Mouse (Mus musculus): ENCODE data around the gene Nrp1. TPM values are rescaled to one million over a fixed set of nuclear protein-coding genes. Genes with fewer than 3 reads are reported as not detected.

Gene Nrp1
- total RNA-seq, 1 experiment, result 21.3 TPM

DNA sequence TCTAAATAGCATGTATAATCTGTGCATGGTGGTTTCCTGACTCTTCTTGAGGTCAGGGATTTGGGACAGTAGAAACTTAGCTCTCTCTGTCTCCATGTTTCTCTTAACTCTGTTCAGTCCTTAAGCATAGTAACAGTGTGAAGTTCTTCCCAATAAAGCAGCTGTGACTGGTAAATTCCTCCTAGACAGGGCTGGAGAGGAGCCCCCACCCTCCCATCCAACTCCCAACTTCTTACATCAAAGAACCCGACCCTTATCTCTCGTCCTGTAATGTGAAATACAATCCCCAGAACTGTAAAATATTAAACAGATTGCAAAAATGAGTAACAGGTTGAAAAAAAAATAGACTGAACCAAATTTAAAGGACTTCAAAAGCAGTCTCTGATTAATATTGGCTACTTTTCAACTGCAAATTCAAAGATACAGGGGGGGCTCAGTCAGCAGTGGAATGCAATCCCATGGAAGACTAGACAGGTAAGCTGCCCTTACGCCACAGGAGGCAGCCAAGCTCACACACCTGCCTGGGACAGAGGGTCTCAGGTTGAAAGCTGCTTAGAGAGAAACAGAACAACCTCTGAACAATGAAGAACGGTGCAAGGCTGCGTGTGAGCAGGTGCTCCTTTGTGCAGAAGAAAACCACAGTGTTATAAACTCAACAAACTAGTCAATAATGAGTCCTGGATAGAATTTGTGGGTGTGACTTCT, 121.1 kb downstream of the Nrp1 start:
- DNase-seq (ENCODE audit: low read depth, low spot score), result no peak
- Histone ChIP-seq H3K36me3 (ENCODE audit: control insufficient read depth, insufficient read depth, low read length, poor library complexity, severe bottlenecking) (no peaks in the 10 kb centered on the region), H3K9me3 (ENCODE audit: control insufficient read depth, insufficient read depth, low read depth, low read length) (no peaks in the 10 kb centered on the region), H3K27ac (ENCODE audit: insufficient read depth, low read depth, low read length, poor library complexity, severe bottlenecking) (no peak overlapping the region), H3K9ac (ENCODE audit: insufficient read depth, low read depth, low read length, poor library complexity, severe bottlenecking) (no peak overlapping the region), H3K4me3 (ENCODE audit: insufficient read depth in 1 of 2, low read depth in 1 of 2, low read length in 2 of 2, poor library complexity in 1 of 2, severe bottlenecking in 1 of 2) (no peak overlapping the region), H3K4me1 (ENCODE audit: control insufficient read depth in 2 of 2, insufficient read depth in 2 of 2, low read length in 2 of 2, poor library complexity in 1 of 2) (no peaks in the 10 kb centered on the region)
- no peak for TF ChIP-seq CHD2 (IDR thresholded peaks at IDR 0.05; ENCODE audit: low read depth, low read length)
- no peak for TF ChIP-seq HCFC1 (IDR thresholded peaks at IDR 0.05; ENCODE audit: borderline replicate concordance, insufficient read depth, low read length)
- no peak for TF ChIP-seq ZNF384 (IDR thresholded peaks at IDR 0.05; ENCODE audit: low read depth, low read length)
- TF ChIP-seq MAFK (IDR thresholded peaks at IDR 0.05; ENCODE audit: insufficient read depth, low read depth, low read length), result no peak
- no peak for TF ChIP-seq ZC3H11A (IDR thresholded peaks at IDR 0.05; ENCODE audit: borderline replicate concordance, low read depth, low read length)
- in situ Hi-C loops (cut with MboI; ENCODE audit: low sequenced_read_pairs in 2 of 2, unreplicated experiment in 2 of 2), result no loop called here

DNA sequence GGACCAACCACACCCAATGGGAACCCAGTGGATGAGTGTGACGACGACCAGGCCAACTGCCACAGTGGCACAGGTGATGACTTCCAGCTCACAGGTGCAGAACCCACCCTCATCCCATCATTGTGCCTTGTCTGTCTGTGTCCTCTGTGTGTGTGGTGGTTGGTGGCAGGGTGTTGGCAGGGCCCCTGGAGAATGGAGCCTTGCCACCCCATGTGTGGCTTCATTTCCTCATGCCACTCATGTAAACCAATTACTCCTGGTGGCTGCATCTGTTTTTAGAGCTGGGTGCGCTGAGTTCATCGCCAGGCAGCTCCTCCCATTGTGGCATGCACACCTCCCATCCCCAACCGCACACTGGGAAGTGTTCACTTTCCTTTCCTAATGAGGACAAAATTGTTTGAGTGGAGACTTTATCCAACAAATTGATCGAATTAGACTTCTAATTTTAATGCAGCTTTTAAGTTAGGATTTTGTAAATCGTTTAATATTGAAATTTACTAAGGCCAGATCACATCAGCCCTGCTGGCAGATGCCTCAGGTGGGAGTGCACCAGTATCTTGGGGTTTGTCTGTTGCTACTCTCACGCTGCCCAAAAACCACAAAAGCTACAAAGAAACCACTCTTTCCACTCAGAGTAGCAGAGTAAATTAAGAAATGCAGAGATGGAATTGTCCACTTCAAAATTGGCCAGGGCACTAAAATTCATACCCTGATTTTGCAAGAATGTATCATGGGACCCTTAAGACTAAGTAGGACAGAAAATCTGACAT, 122.7 kb downstream of the Nrp1 start:
- in situ Hi-C loops (cut with MboI; ENCODE audit: low sequenced_read_pairs in 2 of 2, unreplicated experiment in 2 of 2), result no loop called here
- H3K4me3 ChIP-seq (ENCODE audit: insufficient read depth in 1 of 2, low read depth in 1 of 2, low read length in 2 of 2, poor library complexity in 1 of 2, severe bottlenecking in 1 of 2), result no peak overlapping the region
- H3K9ac ChIP-seq (ENCODE audit: insufficient read depth, low read depth, low read length, poor library complexity, severe bottlenecking), result no peak overlapping the region
- TF ChIP-seq HCFC1 (IDR thresholded peaks at IDR 0.05; ENCODE audit: borderline replicate concordance, insufficient read depth, low read length), result no peak
- no peak overlapping the region for H3K27ac ChIP-seq (ENCODE audit: insufficient read depth, low read depth, low read length, poor library complexity, severe bottlenecking)
- no peaks in the 10 kb centered on the region for H3K9me3 ChIP-seq (ENCODE audit: control insufficient read depth, insufficient read depth, low read depth, low read length)
- no peaks in the 10 kb centered on the region for H3K36me3 ChIP-seq (ENCODE audit: control insufficient read depth, insufficient read depth, low read length, poor library complexity, severe bottlenecking)
- no peak for DNase-seq (ENCODE audit: low read depth, low spot score)
- no peaks in the 10 kb centered on the region for H3K4me1 ChIP-seq (ENCODE audit: control insufficient read depth in 2 of 2, insufficient read depth in 2 of 2, low read length in 2 of 2, poor library complexity in 1 of 2)

DNA sequence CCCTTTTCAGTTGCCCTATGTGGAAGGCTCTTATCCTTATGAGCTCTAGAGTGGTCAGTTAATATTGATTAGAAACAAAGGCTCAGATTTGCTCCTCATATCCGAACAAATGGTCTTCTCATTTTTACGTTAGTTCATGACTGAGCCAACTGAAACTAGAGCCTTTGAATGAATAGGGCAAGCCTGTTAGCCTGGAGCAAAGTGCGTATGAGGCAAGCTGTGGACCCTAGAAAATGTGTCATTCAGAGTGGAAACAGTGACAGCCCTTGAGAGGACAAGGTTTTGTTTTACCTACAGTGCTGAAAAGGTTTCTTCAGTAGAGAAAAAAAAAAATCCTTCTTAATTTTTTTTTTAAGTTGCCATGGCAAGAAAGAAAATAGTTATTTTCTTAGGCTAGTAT, 124.9 kb downstream of the Nrp1 start:
- in situ Hi-C loops (cut with MboI; ENCODE audit: low sequenced_read_pairs in 2 of 2, unreplicated experiment in 2 of 2), result no loop called here
- no peaks in the 10 kb centered on the region for H3K36me3 ChIP-seq (ENCODE audit: control insufficient read depth, insufficient read depth, low read length, poor library complexity, severe bottlenecking)
- no peaks in the 10 kb centered on the region for H3K4me1 ChIP-seq (ENCODE audit: control insufficient read depth in 2 of 2, insufficient read depth in 2 of 2, low read length in 2 of 2, poor library complexity in 1 of 2)
- H3K4me3 ChIP-seq (ENCODE audit: insufficient read depth in 1 of 2, low read depth in 1 of 2, low read length in 2 of 2, poor library complexity in 1 of 2, severe bottlenecking in 1 of 2), result no peak overlapping the region
- H3K27ac ChIP-seq (ENCODE audit: insufficient read depth, low read depth, low read length, poor library complexity, severe bottlenecking), result no peak overlapping the region
- no peak overlapping the region for H3K9ac ChIP-seq (ENCODE audit: insufficient read depth, low read depth, low read length, poor library complexity, severe bottlenecking)
- no peak for TF ChIP-seq MAFK (IDR thresholded peaks at IDR 0.05; ENCODE audit: insufficient read depth, low read depth, low read length)
- no peak for DNase-seq (ENCODE audit: low read depth, low spot score)
- H3K9me3 ChIP-seq (ENCODE audit: control insufficient read depth, insufficient read depth, low read depth, low read length), result no peaks in the 10 kb centered on the region

DNA sequence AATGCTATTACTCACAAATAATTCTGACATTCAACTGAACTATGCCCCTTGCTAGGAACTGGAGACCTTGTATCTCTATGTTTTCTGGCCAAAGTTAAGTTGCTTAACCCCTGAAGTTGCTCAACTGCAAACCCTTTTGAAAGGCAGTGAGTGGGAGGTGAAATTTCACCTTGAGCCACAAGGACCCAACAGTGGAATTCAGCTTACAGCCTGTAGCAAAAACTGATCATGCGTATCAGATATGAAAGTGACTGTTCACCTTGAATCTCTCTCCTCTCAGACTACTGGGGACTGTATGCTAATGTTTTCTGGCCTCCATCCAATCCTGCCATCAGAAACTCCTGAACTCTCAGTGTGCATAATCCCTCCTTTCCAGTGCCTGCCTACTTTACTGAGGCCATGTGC, 126.3 kb downstream of the Nrp1 start:
- no peaks in the 10 kb centered on the region for H3K4me1 ChIP-seq (ENCODE audit: control insufficient read depth in 2 of 2, insufficient read depth in 2 of 2, low read length in 2 of 2, poor library complexity in 1 of 2)
- no peaks in the 10 kb centered on the region for H3K36me3 ChIP-seq (ENCODE audit: control insufficient read depth, insufficient read depth, low read length, poor library complexity, severe bottlenecking)
- in situ Hi-C loops (cut with MboI; ENCODE audit: low sequenced_read_pairs in 2 of 2, unreplicated experiment in 2 of 2), result no loop called here
- no peaks in the 10 kb centered on the region for H3K9me3 ChIP-seq (ENCODE audit: control insufficient read depth, insufficient read depth, low read depth, low read length)
- no peak overlapping the region for H3K4me3 ChIP-seq (ENCODE audit: insufficient read depth in 1 of 2, low read depth in 1 of 2, low read length in 2 of 2, poor library complexity in 1 of 2, severe bottlenecking in 1 of 2)
- no peak overlapping the region for H3K27ac ChIP-seq (ENCODE audit: insufficient read depth, low read depth, low read length, poor library complexity, severe bottlenecking)
- DNase-seq (ENCODE audit: low read depth, low spot score), result no peak
- TF ChIP-seq HCFC1 (IDR thresholded peaks at IDR 0.05; ENCODE audit: borderline replicate concordance, insufficient read depth, low read length), result no peak
- TF ChIP-seq CHD2 (IDR thresholded peaks at IDR 0.05; ENCODE audit: low read depth, low read length), result no peak
- no peak for TF ChIP-seq ZNF384 (IDR thresholded peaks at IDR 0.05; ENCODE audit: low read depth, low read length)
- TF ChIP-seq MAFK (IDR thresholded peaks at IDR 0.05; ENCODE audit: insufficient read depth, low read depth, low read length), result no peak
- TF ChIP-seq ZC3H11A (IDR thresholded peaks at IDR 0.05; ENCODE audit: borderline replicate concordance, low read depth, low read length), result no peak
- no peak overlapping the region for H3K9ac ChIP-seq (ENCODE audit: insufficient read depth, low read depth, low read length, poor library complexity, severe bottlenecking)

DNA sequence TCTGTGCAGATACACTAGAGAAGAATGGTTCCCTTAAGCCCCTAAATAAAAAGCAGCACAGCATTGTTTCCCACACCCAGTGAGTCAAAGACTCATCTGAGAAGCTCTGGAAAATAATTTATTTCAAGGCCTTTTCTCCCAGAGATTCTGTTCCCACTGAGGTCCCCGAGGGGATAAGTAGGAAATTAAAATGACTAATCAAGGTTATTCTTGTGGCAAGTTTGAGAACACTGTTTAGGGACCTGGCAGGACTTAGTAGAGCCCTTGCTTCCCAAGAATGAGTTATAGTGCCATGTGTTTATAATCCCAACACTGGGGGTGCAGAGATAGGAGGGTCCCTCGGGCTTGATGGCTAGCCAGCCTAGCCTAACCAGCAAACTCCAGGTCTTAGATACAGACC, 127.6 kb downstream of the Nrp1 start:
- no peak for DNase-seq (ENCODE audit: low read depth, low spot score)
- Histone ChIP-seq H3K9me3 (ENCODE audit: control insufficient read depth, insufficient read depth, low read depth, low read length) (no peaks in the 10 kb centered on the region), H3K27ac (ENCODE audit: insufficient read depth, low read depth, low read length, poor library complexity, severe bottlenecking) (no peak overlapping the region), H3K9ac (ENCODE audit: insufficient read depth, low read depth, low read length, poor library complexity, severe bottlenecking) (no peak overlapping the region), H3K4me1 (ENCODE audit: control insufficient read depth in 2 of 2, insufficient read depth in 2 of 2, low read length in 2 of 2, poor library complexity in 1 of 2) (no peaks in the 10 kb centered on the region), H3K4me3 (ENCODE audit: insufficient read depth in 1 of 2, low read depth in 1 of 2, low read length in 2 of 2, poor library complexity in 1 of 2, severe bottlenecking in 1 of 2) (no peak overlapping the region), H3K36me3 (ENCODE audit: control insufficient read depth, insufficient read depth, low read length, poor library complexity, severe bottlenecking) (no peaks in the 10 kb centered on the region)
- TF ChIP-seq ZC3H11A (IDR thresholded peaks at IDR 0.05; ENCODE audit: borderline replicate concordance, low read depth, low read length) (no peak), MAFK (IDR thresholded peaks at IDR 0.05; ENCODE audit: insufficient read depth, low read depth, low read length) (no peak), HCFC1 (IDR thresholded peaks at IDR 0.05; ENCODE audit: borderline replicate concordance, insufficient read depth, low read length) (no peak), CHD2 (IDR thresholded peaks at IDR 0.05; ENCODE audit: low read depth, low read length) (no peak), ZNF384 (IDR thresholded peaks at IDR 0.05; ENCODE audit: low read depth, low read length) (no peak)
- in situ Hi-C loops (cut with MboI; ENCODE audit: low sequenced_read_pairs in 2 of 2, unreplicated experiment in 2 of 2), result no loop called here
